In genomic region chr9:96863539-96863938, GRCm38 (mm10) we compare ENCODE assay signal across 31 mouse cellular contexts. TPM values are rescaled to one million over a fixed set of nuclear protein-coding genes. Genes with fewer than 3 reads are reported as not detected.
DNase-seq lines count a peak whose midpoint lies in the region; ATAC-seq and TF ChIP-seq lines count a peak whose summit lies in the region.
"Had no signal": no experiment of that assay in that cellular context is flagged by ENCODE, and none has a peak within 500 bp of the region (broad histone marks: within the 10 kb centered on the region; RNA-seq: fewer than 3 reads in every experiment).

No protein-coding gene starts in this region.

- no peaks in the 10 kb centered on the region for H3K36me3 ChIP-seq in heart, embryonic 11.5 days (ENCODE audit: control insufficient read depth, insufficient read depth, low read length)
- H3K36me3 ChIP-seq in kidney, embryonic 14.5 days (ENCODE audit: control insufficient read depth, insufficient read depth, low read length), result no peaks in the 10 kb centered on the region
- no peaks in the 10 kb centered on the region for H3K36me3 ChIP-seq in C2C12 (ENCODE audit: control insufficient read depth, insufficient read depth)
- no peaks in the 10 kb centered on the region for H3K36me3 ChIP-seq in intestine, embryonic 16.5 days (ENCODE audit: control insufficient read depth, insufficient read depth, low read length)
- H3K36me3 ChIP-seq: embryonic facial prominence, embryonic 10.5 days; embryonic facial prominence, embryonic 15.5 days; midbrain, embryonic 12.5 days had no signal

- no peak overlapping the region for H3K9ac ChIP-seq in heart, embryonic 11.5 days (ENCODE audit: low read depth, low read length)
- H3K9ac ChIP-seq in kidney, embryonic 14.5 days (ENCODE audit: low read depth, low read length), result no peak overlapping the region
- no peak overlapping the region for H3K9ac ChIP-seq in intestine, embryonic 16.5 days (ENCODE audit: low read depth, low read length)
- H3K9ac ChIP-seq: embryonic facial prominence, embryonic 15.5 days; liver, embryonic 14.5 days; midbrain, embryonic 12.5 days had no signal

- H3K79me2 ChIP-seq in C2C12 (ENCODE audit: control insufficient read depth, insufficient read depth), result no peaks in the 10 kb centered on the region

- no peak for TF ChIP-seq CTCF in C2C12 (IDR thresholded peaks at IDR 0.05; ENCODE audit: control insufficient read depth, insufficient read depth, insufficient read length)

- no peak overlapping the region for H3K4me2 ChIP-seq in heart, embryonic 11.5 days
- H3K4me2 ChIP-seq in kidney, embryonic 14.5 days (replicated peaks; ENCODE audit: low read depth, low read length), result no peak overlapping the region
- no peak overlapping the region for H3K4me2 ChIP-seq in intestine, embryonic 16.5 days (ENCODE audit: low read depth, low read length)
- H3K4me2 ChIP-seq: embryonic facial prominence, embryonic 15.5 days; midbrain, embryonic 12.5 days had no signal

- H3ac ChIP-seq in C2C12 (ENCODE audit: control insufficient read depth, insufficient read length, low read depth), result no peak overlapping the region

- no peak overlapping the region for H3K4me3 ChIP-seq in heart, embryonic 11.5 days (ENCODE audit: low read depth, low read length)
- no peak overlapping the region for H3K4me3 ChIP-seq in kidney, embryonic 14.5 days (ENCODE audit: low read length)
- no peak overlapping the region for H3K4me3 ChIP-seq in C2C12 (ENCODE audit: insufficient read depth, poor library complexity, severe bottlenecking)
- H3K4me3 ChIP-seq in intestine, embryonic 16.5 days (ENCODE audit: low read length), result no peak overlapping the region
- H3K4me3 ChIP-seq: embryonic facial prominence, embryonic 10.5 days; embryonic facial prominence, embryonic 15.5 days; megakaryocyte, embryonic 14.5 days; midbrain, embryonic 12.5 days had no signal

- no peaks in the 10 kb centered on the region for H3K79me3 ChIP-seq in C2C12 (ENCODE audit: low read depth)

- H3K4me1 ChIP-seq in heart, embryonic 11.5 days (ENCODE audit: control insufficient read depth, insufficient read depth, low read length), result peaks cover 42% of the 10 kb centered on the region
- 0 out of 2 replicates have a peak, but pooled peaks cover 7% of the 10 kb centered on the region for H3K4me1 ChIP-seq in kidney, embryonic 14.5 days (ENCODE audit: control insufficient read depth, insufficient read depth, low read length)
- H3K4me1 ChIP-seq in intestine, embryonic 16.5 days (ENCODE audit: control insufficient read depth, insufficient read depth, low read length), result peaks cover 20% of the 10 kb centered on the region

- WGBS in heart, embryonic 11.5 days (ENCODE audit: insufficient replicate concordance), result 38% methylated on average over 3 of the region's 3 CpGs
- 57% methylated on average over 3 of the region's 3 CpGs for WGBS in kidney, embryonic 14.5 days
- 61% methylated on average over 3 of the region's 3 CpGs for WGBS in intestine, embryonic 16.5 days

- no peak overlapping the region for H3K27ac ChIP-seq in heart, embryonic 11.5 days (ENCODE audit: low read depth, low read length)
- H3K27ac ChIP-seq in kidney, embryonic 14.5 days (ENCODE audit: low read depth, low read length), result no peak overlapping the region; the same call in 1 of the 2 replicates
- H3K27ac ChIP-seq in intestine, embryonic 16.5 days (ENCODE audit: low read length), result peak overlapping the region; percentile 76
- H3K27ac ChIP-seq: embryonic facial prominence, embryonic 10.5 days; hindbrain, postnatal 0 days; liver, embryonic 14.5 days; midbrain, embryonic 12.5 days had no signal

- no peaks in the 10 kb centered on the region for H3K9me3 ChIP-seq in heart, embryonic 11.5 days (replicated peaks; ENCODE audit: control insufficient read depth, low read length)
- H3K9me3 ChIP-seq in kidney, embryonic 14.5 days (ENCODE audit: control insufficient read depth, low read length), result no peaks in the 10 kb centered on the region
- H3K9me3 ChIP-seq in intestine, embryonic 16.5 days (ENCODE audit: control insufficient read depth, low read length), result no peaks in the 10 kb centered on the region
- H3K9me3 ChIP-seq: embryonic facial prominence, embryonic 10.5 days; embryonic facial prominence, embryonic 15.5 days; megakaryocyte, embryonic 14.5 days; midbrain, embryonic 12.5 days had no signal

- DNase-seq in heart, adult 8-10 months (ENCODE audit: low spot score), result no peak
- no peak for DNase-seq in kidney, adult 9 months
- no peak for DNase-seq in ovary, postnatal 10 days (ENCODE audit: low spot score)
- DNase-seq in yolk sac, embryonic 10.5 days (ENCODE audit: low spot score), result no peak
- DNase-seq: adrenal gland, postnatal 25 days; cerebellum, adult 2 months; cerebellum, postnatal 14 days; gastrocnemius, postnatal 14 days; heart, adult 11 months; heart, postnatal 14 days; kidney, adult 18-20 months; kidney, postnatal 25 days; liver; lung, adult 2 months; lung, postnatal 14 days; retina, postnatal 1 day; right cerebral cortex, postnatal 14 days; thymus, adult 18-20 months; thymus, postnatal 25 days had no signal

- 0 out of 2 replicates have a peak, but pooled peaks have one; percentile 32 for ATAC-seq in heart, embryonic 11.5 days (replicated peaks; ENCODE audit: insufficient number of reproducible peaks, low FRiP score, low TSS enrichment)
- 0 out of 2 replicates have a peak, but pooled peaks have one; percentile 14 for ATAC-seq in kidney, embryonic 14.5 days (ENCODE audit: low FRiP score, low TSS enrichment)
- no peak for ATAC-seq in intestine, embryonic 16.5 days
- ATAC-seq: CD4-positive, CD25-positive, alpha-beta regulatory T cell, adult 4 months; forebrain, embryonic 14.5 days; hindbrain, postnatal 0 days had no signal

- no peaks in the 10 kb centered on the region for H3K27me3 ChIP-seq in heart, embryonic 11.5 days (ENCODE audit: control insufficient read depth, insufficient read depth, low read length)
- H3K27me3 ChIP-seq in kidney, embryonic 14.5 days (ENCODE audit: control insufficient read depth, insufficient read depth, low read length), result no peaks in the 10 kb centered on the region
- no peaks in the 10 kb centered on the region for H3K27me3 ChIP-seq in C2C12 (ENCODE audit: control insufficient read depth, insufficient read depth, insufficient read length)
- H3K27me3 ChIP-seq in intestine, embryonic 16.5 days (replicated peaks; ENCODE audit: control insufficient read depth, insufficient read depth, low read length), result no peaks in the 10 kb centered on the region
- H3K27me3 ChIP-seq: embryonic facial prominence, embryonic 15.5 days; midbrain, embryonic 12.5 days had no signal

TF ChIP-seq in C2C12, 6 proteins besides CTCF, POLR2A, EP300 and RAD21:
- TF ChIP-seq MYOD1 (IDR thresholded peaks at IDR 0.05; ENCODE audit: control insufficient read depth, insufficient read length, low read depth) (no peak), USF1 (IDR thresholded peaks at IDR 0.05; ENCODE audit: low read depth) (peak; percentile 74)
TF ChIP-seq in C2C12: peak in this region for 1.

RNA-seq across cellular contexts. Expression of gene Pxylp1, which starts 28.9 kb away (rescaled TPM):
- 31.3 and 33.7 TPM in 2 replicates for polyA plus RNA-seq in heart, embryonic 11.5 days (2014; fragmentation: Nextera tagmentation; extraction: Ambion mirVana)
- 10 to 100 TPM; 12.3 to 22.6 (median 17.7) TPM for total RNA-seq in heart, adult 8-10 months (2022)
- polyA plus RNA-seq in kidney, embryonic 14.5 days (2014; fragmentation: Nextera tagmentation; extraction: Ambion mirVana), result 10.6 and 19.3 TPM in 2 replicates
- 7.5 TPM for polyA plus RNA-seq in C2C12 (2012; fragmentation: generic; extraction: Trizol)
- polyA plus RNA-seq in intestine, embryonic 16.5 days (2015; fragmentation: Nextera tagmentation; extraction: Ambion mirVana), result 35.2 and 38.1 TPM in 2 replicates
